Mouse (Mus musculus): ENCODE measurements around the gene Rasgef1b. TPM values are rescaled to one million over a fixed set of nuclear protein-coding genes. Genes with fewer than 3 reads are reported as not detected.

Gene Rasgef1b
- polyA plus RNA-seq, 1 experiment from 2014 or later: 28.6 TPM

DNA sequence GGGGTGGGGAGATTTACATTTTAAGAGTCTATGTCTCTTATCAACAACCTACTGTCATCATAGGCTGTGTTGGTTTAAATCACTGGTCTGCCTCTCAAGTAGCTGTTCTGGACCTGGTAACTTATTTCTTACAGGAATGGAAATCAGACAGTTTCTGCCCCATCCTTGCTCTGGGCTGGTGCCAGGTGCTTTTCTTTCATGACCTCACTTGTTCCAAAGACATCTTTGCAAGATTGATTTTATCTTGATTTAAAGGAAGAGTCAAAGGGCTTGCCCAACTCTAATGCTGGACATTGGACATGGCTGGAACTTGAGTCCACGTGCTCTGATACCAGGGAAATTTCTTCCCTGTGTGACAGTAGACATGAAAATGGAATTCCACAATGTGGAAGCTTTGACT, 315.0 kb downstream of the Rasgef1b start:
- Histone ChIP-seq H3K9me3 (ENCODE audit: control insufficient read depth, low read length) (no peaks in the 10 kb centered on the region), H3K4me3 (ENCODE audit: low read depth, low read length) (no peak overlapping the region), H3K4me1 (ENCODE audit: control insufficient read depth, insufficient read depth, low read length) (no peaks in the 10 kb centered on the region), H3K4me2 (no peak overlapping the region), H3K27me3 (ENCODE audit: control insufficient read depth, insufficient read depth, low read length) (peaks cover 2% of the 10 kb centered on the region; the same call in 1 of the 2 replicates), H3K9ac (ENCODE audit: low read length) (no peak overlapping the region), H3K27ac (ENCODE audit: low read depth, low read length) (no peak overlapping the region), H3K36me3 (ENCODE audit: control insufficient read depth, insufficient read depth, low read length) (no peaks in the 10 kb centered on the region)
- DNase-seq (ENCODE audit: low spot score, missing footprints): no peak
- WGBS: 75% methylated on average over 1 of the region's 1 CpGs
- no peak for ATAC-seq (ENCODE audit: low FRiP score)

DNA sequence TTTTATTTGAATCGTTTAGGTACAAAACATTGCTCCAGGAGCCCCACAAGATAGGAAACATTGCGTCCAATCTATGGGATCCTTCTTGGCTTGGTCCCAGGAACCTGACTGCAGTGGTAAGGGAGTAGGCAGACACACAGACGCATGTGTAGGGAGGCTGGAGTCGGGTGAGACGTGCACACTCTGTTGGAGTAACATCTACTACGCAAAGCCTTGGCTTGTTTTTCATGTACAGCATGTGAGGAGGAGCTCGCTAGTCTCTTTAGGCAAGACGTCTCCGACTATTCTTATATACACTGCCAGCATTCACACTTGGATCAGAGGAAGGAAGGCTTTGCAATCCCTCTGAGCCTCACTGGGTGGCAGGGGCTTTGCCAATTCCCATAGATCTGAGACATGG, 315.5 kb downstream of the Rasgef1b start:
- no peaks in the 10 kb centered on the region for H3K9me3 ChIP-seq (ENCODE audit: control insufficient read depth, low read length)
- ATAC-seq (ENCODE audit: low FRiP score) (no peak), DNase-seq (ENCODE audit: low spot score, missing footprints) (peak; percentile 2)
- H3K27ac ChIP-seq (ENCODE audit: low read depth, low read length): no peak overlapping the region
- H3K36me3 ChIP-seq (ENCODE audit: control insufficient read depth, insufficient read depth, low read length): no peaks in the 10 kb centered on the region
- H3K4me2 ChIP-seq: no peak overlapping the region
- H3K4me3 ChIP-seq (ENCODE audit: low read depth, low read length): no peak overlapping the region
- peaks cover 2% of the 10 kb centered on the region; the same call in 1 of the 2 replicates for H3K27me3 ChIP-seq (ENCODE audit: control insufficient read depth, insufficient read depth, low read length)
- no peak overlapping the region for H3K9ac ChIP-seq (ENCODE audit: low read length)
- no peaks in the 10 kb centered on the region for H3K4me1 ChIP-seq (ENCODE audit: control insufficient read depth, insufficient read depth, low read length)
- 91% methylated on average over 9 of the region's 9 CpGs for WGBS

DNA sequence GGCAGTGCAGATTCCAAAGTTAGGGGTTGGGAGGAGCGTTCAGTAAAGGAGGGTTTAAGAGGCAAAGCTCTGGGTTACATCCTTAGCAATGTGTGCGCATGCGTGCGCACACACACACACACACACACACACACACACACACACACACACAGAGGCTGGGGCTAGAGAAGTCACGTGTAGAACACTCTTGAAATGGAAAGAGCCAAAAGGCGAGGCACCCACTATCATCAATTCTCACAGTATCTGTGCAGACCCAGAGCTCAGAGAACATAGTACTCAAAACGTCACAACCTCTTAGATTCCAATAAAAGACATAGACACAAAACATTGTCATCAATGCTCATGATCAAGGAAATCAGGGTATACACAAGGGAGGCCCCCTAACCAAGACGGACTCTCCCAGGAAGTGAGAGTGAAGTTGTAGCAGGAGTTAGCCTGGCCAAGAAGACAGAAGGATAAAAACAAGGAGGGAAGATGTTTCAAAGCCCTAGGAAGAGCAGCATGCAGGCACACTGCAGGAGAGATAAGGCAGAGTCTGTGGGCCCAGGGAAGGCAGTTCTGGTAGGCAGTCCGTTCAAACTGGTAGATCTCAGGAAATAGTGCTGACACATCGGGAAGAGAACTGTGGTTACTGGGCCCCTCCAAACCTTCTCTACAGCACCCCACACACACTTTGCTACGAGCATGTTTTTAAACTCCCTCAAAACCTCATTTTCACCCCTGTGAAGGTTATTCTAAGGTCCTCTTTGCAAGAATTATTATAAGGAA, 324.3 kb downstream of the Rasgef1b start:
- no peak overlapping the region for H3K4me3 ChIP-seq (ENCODE audit: low read depth, low read length)
- H3K9me3 ChIP-seq (ENCODE audit: control insufficient read depth, low read length): no peaks in the 10 kb centered on the region
- no peak overlapping the region for H3K27ac ChIP-seq (ENCODE audit: low read depth, low read length)
- peak; percentile 23 for DNase-seq (ENCODE audit: low spot score, missing footprints)
- 87% methylated on average over 11 of the region's 11 CpGs for WGBS
- H3K4me1 ChIP-seq (ENCODE audit: control insufficient read depth, insufficient read depth, low read length): peaks cover 19% of the 10 kb centered on the region
- no peak overlapping the region for H3K9ac ChIP-seq (ENCODE audit: low read length)
- no peak for ATAC-seq (ENCODE audit: low FRiP score)
- no peaks in the 10 kb centered on the region for H3K36me3 ChIP-seq (ENCODE audit: control insufficient read depth, insufficient read depth, low read length)
- H3K4me2 ChIP-seq: no peak overlapping the region
- peaks cover 41% of the 10 kb centered on the region for H3K27me3 ChIP-seq (ENCODE audit: control insufficient read depth, insufficient read depth, low read length)

DNA sequence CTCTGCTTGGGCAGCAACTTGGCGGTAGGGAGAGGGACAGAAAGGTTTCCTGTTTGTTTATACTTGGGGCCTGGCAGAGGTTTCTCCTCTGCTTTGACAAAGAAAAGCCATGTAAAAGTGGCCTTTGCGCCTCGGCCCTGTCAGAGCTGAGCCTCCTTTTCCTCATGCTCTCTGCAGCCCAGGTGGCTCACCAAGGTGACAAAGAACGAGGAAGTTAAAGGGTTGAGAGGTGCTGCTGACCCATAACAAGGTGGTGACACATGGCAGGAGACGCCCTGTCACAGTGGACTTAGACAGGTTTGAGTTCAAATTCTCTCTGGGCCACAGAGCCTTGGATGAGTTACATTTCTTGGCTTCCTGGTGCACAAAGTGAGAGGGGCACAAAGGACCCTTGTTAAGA, 325.5 kb downstream of the Rasgef1b start:
- Histone ChIP-seq H3K9ac (ENCODE audit: low read length) (no peak overlapping the region), H3K9me3 (ENCODE audit: control insufficient read depth, low read length) (no peaks in the 10 kb centered on the region), H3K4me3 (ENCODE audit: low read depth, low read length) (no peak overlapping the region), H3K27me3 (ENCODE audit: control insufficient read depth, insufficient read depth, low read length) (peaks cover 41% of the 10 kb centered on the region), H3K27ac (ENCODE audit: low read depth, low read length) (no peak overlapping the region; the same call in 1 of the 2 replicates), H3K4me2 (no peak overlapping the region), H3K4me1 (ENCODE audit: control insufficient read depth, insufficient read depth, low read length) (peaks cover 22% of the 10 kb centered on the region), H3K36me3 (ENCODE audit: control insufficient read depth, insufficient read depth, low read length) (no peaks in the 10 kb centered on the region)
- DNase-seq (ENCODE audit: low spot score, missing footprints): peak; percentile 87
- no peak for ATAC-seq (ENCODE audit: low FRiP score)
- 53% methylated on average over 5 of the region's 5 CpGs for WGBS

DNA sequence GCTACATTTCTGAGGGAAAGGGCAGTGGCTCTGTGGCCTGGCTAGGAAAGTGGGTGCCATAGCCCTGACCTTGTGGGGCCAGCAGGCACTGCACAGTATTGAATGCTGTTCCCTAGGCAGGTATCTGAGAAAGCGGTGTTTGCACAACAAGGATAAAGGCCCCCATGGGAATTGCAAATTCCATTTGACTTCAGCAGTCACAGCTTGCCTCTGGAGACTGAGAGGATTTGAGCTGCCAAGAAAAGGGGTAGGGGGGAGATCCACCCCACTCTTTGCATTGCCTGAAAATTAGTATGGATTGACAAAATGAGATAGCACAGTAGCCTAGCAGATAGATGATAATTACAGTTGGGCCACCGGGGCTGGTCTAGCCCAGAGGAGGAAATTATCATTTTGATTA, 326.1 kb downstream of the Rasgef1b start:
- Histone ChIP-seq H3K9me3 (ENCODE audit: control insufficient read depth, low read length) (no peaks in the 10 kb centered on the region), H3K4me1 (ENCODE audit: control insufficient read depth, insufficient read depth, low read length) (peaks cover 22% of the 10 kb centered on the region), H3K4me3 (ENCODE audit: low read depth, low read length) (no peak overlapping the region), H3K27me3 (ENCODE audit: control insufficient read depth, insufficient read depth, low read length) (peaks cover 41% of the 10 kb centered on the region), H3K27ac (ENCODE audit: low read depth, low read length) (peak overlapping the region; percentile 10; the same call in 1 of the 2 replicates), H3K9ac (ENCODE audit: low read length) (no peak overlapping the region), H3K4me2 (no peak overlapping the region), H3K36me3 (ENCODE audit: control insufficient read depth, insufficient read depth, low read length) (no peaks in the 10 kb centered on the region)
- ATAC-seq (ENCODE audit: low FRiP score): peak; percentile 72
- 32% methylated on average over 2 of the region's 2 CpGs for WGBS
- DNase-seq (ENCODE audit: low spot score, missing footprints): peak; percentile 87

DNA sequence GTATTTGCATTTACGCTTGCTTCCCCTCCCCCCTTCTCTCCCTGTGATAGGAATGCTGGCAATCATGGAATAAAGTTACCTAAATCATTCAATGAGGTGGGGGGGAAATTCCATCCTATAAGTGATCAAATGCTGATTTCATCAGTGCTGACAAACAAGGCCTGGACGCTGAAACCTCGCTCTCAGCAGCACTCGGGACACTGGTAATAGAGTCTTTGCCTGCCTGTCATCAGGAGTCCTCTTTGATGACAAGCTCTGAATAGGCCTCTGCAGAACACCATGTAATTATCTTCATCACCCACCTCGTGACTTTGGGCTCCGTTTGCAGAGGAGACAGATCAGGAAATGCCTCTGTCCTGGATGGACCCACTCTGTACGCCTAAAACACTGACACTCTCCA, 326.6 kb downstream of the Rasgef1b start:
- no peak overlapping the region for H3K9ac ChIP-seq (ENCODE audit: low read length)
- H3K27ac ChIP-seq (ENCODE audit: low read depth, low read length): peak overlapping the region; percentile 10; the same call in 1 of the 2 replicates
- peak; percentile 85 for DNase-seq (ENCODE audit: low spot score, missing footprints)
- 9% methylated on average over 7 of the region's 7 CpGs for WGBS
- no peaks in the 10 kb centered on the region for H3K9me3 ChIP-seq (ENCODE audit: control insufficient read depth, low read length)
- peaks cover 22% of the 10 kb centered on the region for H3K4me1 ChIP-seq (ENCODE audit: control insufficient read depth, insufficient read depth, low read length)
- H3K27me3 ChIP-seq (ENCODE audit: control insufficient read depth, insufficient read depth, low read length): peaks cover 46% of the 10 kb centered on the region
- ATAC-seq (ENCODE audit: low FRiP score): peak; percentile 61
- no peak overlapping the region for H3K4me2 ChIP-seq
- no peak overlapping the region for H3K4me3 ChIP-seq (ENCODE audit: low read depth, low read length)
- H3K36me3 ChIP-seq (ENCODE audit: control insufficient read depth, insufficient read depth, low read length): no peaks in the 10 kb centered on the region

DNA sequence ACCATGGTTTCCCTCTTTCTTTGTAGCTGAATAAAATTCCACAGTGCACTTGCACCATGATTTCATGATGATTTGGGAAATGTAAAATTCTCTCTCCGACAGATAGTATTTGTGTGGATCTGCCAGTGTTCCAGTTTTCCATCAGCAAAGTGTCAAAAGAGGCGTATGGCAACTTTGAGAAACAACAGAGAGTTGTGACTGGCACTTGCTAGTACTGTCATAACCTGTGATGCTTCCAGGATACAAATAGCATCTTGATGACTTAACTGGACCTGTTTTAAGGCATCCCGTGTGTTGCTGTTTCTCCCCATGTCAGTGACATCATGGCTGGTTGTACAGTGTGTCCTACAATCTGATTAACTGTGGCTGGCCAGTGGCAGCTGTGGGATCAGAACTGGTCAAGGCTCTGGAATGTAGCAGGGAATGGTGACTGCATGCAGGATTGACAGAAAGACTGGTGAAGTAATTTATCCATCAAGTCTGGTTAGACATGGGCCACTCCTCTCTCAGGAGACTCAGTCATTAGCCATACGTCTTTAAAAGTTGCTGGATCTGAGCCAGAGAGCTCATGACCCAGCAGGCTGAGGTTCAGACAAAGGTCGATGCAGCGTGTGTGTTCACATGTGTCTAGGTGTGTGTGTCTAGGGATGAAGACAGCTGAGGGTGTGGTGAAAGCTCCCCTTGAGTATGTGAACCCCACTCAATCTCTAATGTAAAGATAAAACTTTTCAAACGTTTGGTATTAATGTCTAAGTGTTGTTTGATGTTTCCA, 328.8 kb downstream of the Rasgef1b start:
- no peaks in the 10 kb centered on the region for H3K36me3 ChIP-seq (ENCODE audit: control insufficient read depth, insufficient read depth, low read length)
- peaks cover 49% of the 10 kb centered on the region for H3K27me3 ChIP-seq (ENCODE audit: control insufficient read depth, insufficient read depth, low read length)

DNA sequence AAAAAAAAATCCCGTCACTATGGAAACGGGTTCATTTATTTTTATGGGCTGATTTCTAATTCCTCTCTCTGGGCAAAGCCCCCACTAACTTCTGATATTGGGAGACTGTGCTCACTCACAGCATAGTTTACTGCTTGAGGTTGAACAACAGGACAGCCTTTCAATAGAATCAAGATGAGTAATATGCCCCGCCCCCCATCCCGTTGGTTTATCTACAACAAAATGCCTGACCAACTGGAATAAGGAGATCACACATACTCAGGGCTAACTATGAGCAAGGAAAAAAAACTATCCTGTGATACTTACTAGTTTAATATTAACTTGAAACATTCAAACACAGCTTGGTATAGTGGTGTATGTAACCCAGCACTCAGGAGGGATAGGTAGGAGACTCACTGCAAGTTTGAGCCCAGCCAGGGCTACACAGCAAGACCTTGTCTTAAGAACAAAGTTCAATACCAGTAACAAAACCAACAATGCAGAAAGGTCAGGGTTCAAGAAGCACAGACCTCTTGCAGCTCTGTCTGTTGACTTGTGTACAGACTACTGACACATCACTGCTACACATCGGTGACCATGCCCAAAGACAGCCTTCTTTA, 330.3 kb downstream of the Rasgef1b start:
- Histone ChIP-seq H3K4me2 (no peak overlapping the region), H3K27me3 (ENCODE audit: control insufficient read depth, insufficient read depth, low read length) (peaks cover 53% of the 10 kb centered on the region), H3K27ac (ENCODE audit: low read depth, low read length) (no peak overlapping the region), H3K4me3 (ENCODE audit: low read depth, low read length) (no peak overlapping the region), H3K36me3 (ENCODE audit: control insufficient read depth, insufficient read depth, low read length) (no peaks in the 10 kb centered on the region), H3K9ac (ENCODE audit: low read length) (no peak overlapping the region), H3K4me1 (ENCODE audit: control insufficient read depth, insufficient read depth, low read length) (peaks cover 14% of the 10 kb centered on the region), H3K9me3 (ENCODE audit: control insufficient read depth, low read length) (no peaks in the 10 kb centered on the region)
- 77% methylated on average over 5 of the region's 5 CpGs for WGBS
- DNase-seq (ENCODE audit: low spot score, missing footprints) (no peak), ATAC-seq (ENCODE audit: low FRiP score) (no peak)

More for the DNA sequence above, 328.8 kb downstream of the Rasgef1b start:
- Histone ChIP-seq H3K4me1 (ENCODE audit: control insufficient read depth, insufficient read depth, low read length) (peaks cover 14% of the 10 kb centered on the region), H3K4me2 (no peak overlapping the region), H3K4me3 (ENCODE audit: low read depth, low read length) (no peak overlapping the region), H3K9me3 (ENCODE audit: control insufficient read depth, low read length) (no peaks in the 10 kb centered on the region), H3K9ac (ENCODE audit: low read length) (no peak overlapping the region), H3K27ac (ENCODE audit: low read depth, low read length) (no peak overlapping the region)
- 72% methylated on average over 7 of the region's 7 CpGs for WGBS
- DNase-seq (ENCODE audit: low spot score, missing footprints): no peak
- ATAC-seq (ENCODE audit: low FRiP score): no peak

DNA sequence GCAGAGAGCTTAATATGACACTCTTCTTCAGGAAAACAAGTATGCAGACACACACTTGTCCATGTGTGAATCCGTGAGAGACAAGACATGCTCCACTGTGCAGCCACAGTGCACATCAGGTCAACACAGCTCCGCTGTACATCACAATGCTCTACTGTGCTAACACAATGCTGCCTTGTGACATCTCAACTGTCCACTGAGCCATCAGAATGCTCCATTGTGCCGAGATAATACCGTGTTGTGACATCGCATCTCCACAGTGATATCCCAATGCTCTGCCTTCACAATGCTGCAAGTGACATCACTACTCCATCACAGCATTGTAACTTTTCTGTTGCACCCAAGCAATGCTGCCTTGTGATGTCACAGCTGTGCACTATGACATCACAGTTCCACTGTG, 334.3 kb downstream of the Rasgef1b start:
- H3K9me3 ChIP-seq (ENCODE audit: control insufficient read depth, low read length): no peaks in the 10 kb centered on the region
- H3K27ac ChIP-seq (ENCODE audit: low read depth, low read length): no peak overlapping the region
- DNase-seq (ENCODE audit: low spot score, missing footprints) (peak; percentile 59), ATAC-seq (ENCODE audit: low FRiP score) (no peak)
- peaks cover 71% of the 10 kb centered on the region for H3K27me3 ChIP-seq (ENCODE audit: control insufficient read depth, insufficient read depth, low read length)
- H3K4me3 ChIP-seq (ENCODE audit: low read depth, low read length): no peak overlapping the region
- H3K4me1 ChIP-seq (ENCODE audit: control insufficient read depth, insufficient read depth, low read length): peaks cover 3% of the 10 kb centered on the region; the same call in 1 of the 2 replicates
- no peak overlapping the region for H3K4me2 ChIP-seq
- H3K9ac ChIP-seq (ENCODE audit: low read length): no peak overlapping the region
- H3K36me3 ChIP-seq (ENCODE audit: control insufficient read depth, insufficient read depth, low read length): no peaks in the 10 kb centered on the region
- WGBS: 95% methylated on average over 5 of the region's 5 CpGs

All from midbrain, embryonic 11.5 days (tissue).